Mouse (Mus musculus) kidney, postnatal 36 days (tissue): Measurements from ENCODE around the gene Tmem63a.
"Not testable (repeated sequence)": the region's sequence is repeated elsewhere in the genome, so short reads cannot be mapped to it uniquely, and the experiment has no call there.

Experiments
- DNase-seq, 2 experiments: peaks; one replicate each; pipeline ENCODE4 v3.0.0; 2021 to 2022; ENCODE audit warnings: mixed read lengths in 2 of 2

The Tmem63a gene

GRCm38 (mm10) chr1:180929599-180929998 lies 12.5 kb upstream of the Tmem63a start:
- no peak for DNase-seq

- DNase-seq: no peak
These were observed 11.0 kb upstream of the Tmem63a start for GRCm38 (mm10) chr1:180931106-180931505.

- no peak for DNase-seq
These were observed 8.5 kb upstream of the Tmem63a start for GRCm38 (mm10) chr1:180933659-180934058.

GRCm38 (mm10) chr1:180934467-180935419 lies 7.4 kb upstream of the Tmem63a start, which contains the start of gene Lefty1:
TSS of gene Lefty1 (plus strand) at chr1:180935022.
- no peak for DNase-seq

GRCm38 (mm10) chr1:180936610-180937398 lies 5.3 kb upstream of the Tmem63a start:
- peak; percentile 43 to 53 for DNase-seq

- DNase-seq: not testable (repeated sequence)
These were observed 4.5 kb upstream of the Tmem63a start for GRCm38 (mm10) chr1:180937631-180938030.

GRCm38 (mm10) chr1:180938781-180939180 lies 3.4 kb upstream of the Tmem63a start:
- DNase-seq: not testable (repeated sequence)

GRCm38 (mm10) chr1:180940776-180941460 lies 1.2 kb upstream of the Tmem63a start:
- no peak for DNase-seq

- DNase-seq: no peak
These were observed 418 bp upstream of the Tmem63a start for GRCm38 (mm10) chr1:180941726-180942125.

GRCm38 (mm10) chr1:180943032-180943644 lies 994 bp downstream of the Tmem63a start:
- DNase-seq: no peak

- no peak for DNase-seq
These were observed 1.8 kb downstream of the Tmem63a start for GRCm38 (mm10) chr1:180943896-180944295.

GRCm38 (mm10) chr1:180944553-180944952 lies 2.4 kb downstream of the Tmem63a start:
- no peak for DNase-seq

- peak; percentile 46 to 50 for DNase-seq
These were observed 3.1 kb downstream of the Tmem63a start for GRCm38 (mm10) chr1:180945001-180945980.

GRCm38 (mm10) chr1:180946448-180946847 lies 4.3 kb downstream of the Tmem63a start:
- peak in 1 of 2 experiments; percentile 30 for DNase-seq

- peak; percentile 32 to 82 for DNase-seq
These were observed 10.1 kb downstream of the Tmem63a start for GRCm38 (mm10) chr1:180952085-180952746.

- no peak for DNase-seq
These were observed 10.7 kb downstream of the Tmem63a start for GRCm38 (mm10) chr1:180952808-180953207.

- DNase-seq: no peak
These were observed 14.3 kb downstream of the Tmem63a start for GRCm38 (mm10) chr1:180956401-180956800.

GRCm38 (mm10) chr1:180956973-180957381 lies 14.8 kb downstream of the Tmem63a start:
- DNase-seq: peak; percentile 79 to 84

GRCm38 (mm10) chr1:180957989-180958388 lies 15.8 kb downstream of the Tmem63a start:
- DNase-seq: peak; percentile 42 to 47

- DNase-seq: no peak
These were observed 16.7 kb downstream of the Tmem63a start for GRCm38 (mm10) chr1:180958797-180959196.
